Mouse (Mus musculus) megakaryocyte-erythroid progenitor cell, adult 5-6 weeks (primary cell): ENCODE measurements at regions not wholly inside any gene's neighbourhood (a gene's known extent, or its start where the extent isn't known, plus 50 kb on each side); places are given as distances from the start of the nearest gene placed in this dataset.

Source experiments
- ATAC-seq: replicated peaks from 2 replicates; pipeline ENCODE4 v1.8.0; 2016; ENCODE audit warnings: mild to moderate bottlenecking, inconsistent platforms; ENCODE audit not compliant: severe bottlenecking, poor library complexity, low FRiP score, low TSS enrichment

DNA sequence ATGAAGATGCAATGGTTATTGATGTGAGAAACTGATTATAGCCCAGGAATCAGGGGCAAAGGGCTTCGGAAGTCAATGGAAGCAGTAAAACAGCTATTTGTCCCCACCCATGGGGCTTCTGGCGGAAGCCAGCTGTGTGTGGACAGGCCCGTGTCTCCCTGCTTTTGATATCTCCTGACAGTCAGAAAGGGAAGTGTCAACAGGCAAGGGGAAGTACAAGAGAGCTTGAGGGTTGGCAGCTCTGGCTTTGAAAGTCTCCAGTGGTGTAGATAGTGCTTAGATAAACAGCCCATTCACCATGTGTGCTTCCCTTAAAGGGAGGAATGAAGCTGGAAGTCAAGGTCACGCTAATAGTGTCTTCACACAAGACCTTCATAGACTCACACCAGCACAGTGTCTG, 182.7 kb upstream of the Eci2 start:
- no peak for ATAC-seq

DNA sequence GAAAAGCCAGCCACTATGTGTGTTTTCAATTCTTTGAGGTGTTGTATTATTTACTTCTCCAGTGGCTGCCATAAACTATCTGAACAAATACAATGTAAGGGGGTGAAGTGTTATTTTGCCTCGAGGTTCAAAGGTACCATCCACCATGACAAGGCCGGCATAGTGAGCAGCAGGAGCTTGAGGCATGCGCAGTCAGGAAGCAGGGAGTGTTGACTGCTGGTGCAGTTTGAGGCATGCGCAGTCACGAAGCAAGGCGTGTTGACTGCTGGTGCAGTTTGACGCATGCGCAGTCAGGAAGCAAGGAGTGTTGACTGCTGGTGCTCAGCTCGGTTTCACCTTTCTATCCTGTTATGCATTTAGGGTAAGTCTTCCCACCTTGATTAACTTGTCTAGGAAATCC, 184.9 kb upstream of the Eci2 start:
- no peak for ATAC-seq

DNA sequence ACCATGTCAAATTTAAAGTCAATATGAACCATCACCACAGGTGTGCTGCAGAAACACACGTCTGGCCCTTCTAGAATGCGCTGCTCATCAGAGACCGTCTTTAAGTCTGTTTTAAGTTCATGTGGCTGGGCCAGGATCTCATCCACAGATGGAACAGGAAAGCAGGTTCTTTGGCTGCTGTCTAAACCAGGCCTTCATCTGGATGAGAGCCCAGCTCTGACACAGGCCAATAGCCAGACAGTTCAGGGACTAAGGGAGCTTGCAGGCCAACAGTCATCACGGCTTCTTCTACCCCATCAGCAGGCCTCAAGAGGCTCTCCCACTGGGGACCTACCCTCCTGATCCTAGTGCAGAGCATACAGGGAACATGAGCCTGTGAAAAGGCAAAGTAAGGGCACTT, 185.4 kb upstream of the Eci2 start:
- ATAC-seq: no peak

DNA sequence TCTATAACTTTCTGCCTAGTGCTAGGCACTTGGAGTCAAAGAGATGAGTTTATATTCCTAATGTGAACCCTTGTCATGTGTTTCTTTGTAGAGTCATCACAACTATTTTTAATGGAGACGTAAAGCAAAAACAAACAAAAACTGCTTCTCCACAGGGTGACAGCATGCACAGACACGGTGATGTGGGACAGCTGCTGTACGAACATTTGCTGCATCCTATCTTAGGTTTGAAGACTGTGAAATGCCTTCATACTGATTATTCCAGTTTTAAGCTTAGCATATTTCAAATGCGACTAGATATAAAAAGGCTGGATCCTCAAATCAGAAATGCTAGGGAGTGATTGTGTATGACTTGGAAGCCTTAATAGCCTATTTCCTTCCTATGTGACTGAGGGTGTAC, 187.3 kb upstream of the Eci2 start:
- ATAC-seq: no peak

DNA sequence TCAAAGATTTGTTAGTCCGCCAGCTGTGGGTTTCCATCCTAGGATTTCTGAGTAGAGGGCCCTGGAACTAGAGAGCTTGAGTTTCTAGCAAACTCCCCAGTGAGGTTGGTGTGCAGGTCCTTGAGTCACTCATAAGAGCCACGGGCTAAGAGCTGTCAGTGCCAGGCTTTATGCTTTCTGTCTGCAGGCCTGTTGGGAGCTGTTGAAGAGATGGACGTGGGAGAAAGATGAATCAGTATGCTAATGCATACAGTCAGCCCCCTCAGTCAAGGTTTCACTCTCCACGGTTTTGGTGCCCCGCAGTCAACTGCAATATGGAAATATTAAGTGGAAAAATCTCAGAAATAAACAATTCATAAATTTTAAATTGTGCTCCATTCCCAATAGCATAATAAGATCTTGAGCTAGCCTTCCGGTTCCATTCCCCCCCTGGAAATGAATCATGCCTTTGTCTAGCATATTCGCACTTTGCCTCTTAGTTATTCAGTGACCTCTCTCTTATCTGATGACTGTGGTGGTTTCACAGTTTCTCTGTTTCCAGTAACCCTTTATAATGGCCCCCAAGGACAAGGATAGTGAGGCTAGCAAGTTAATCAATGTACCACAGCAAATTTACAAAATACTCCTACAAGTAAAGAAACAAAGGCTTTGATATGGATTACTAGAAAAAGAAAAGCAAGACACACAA, 199.4 kb upstream of the Eci2 start:
- no peak for ATAC-seq

GRCm38 (mm10) chr13:35226944-35227343, 200.0 kb upstream of the Eci2 start:
- no peak for ATAC-seq

DNA sequence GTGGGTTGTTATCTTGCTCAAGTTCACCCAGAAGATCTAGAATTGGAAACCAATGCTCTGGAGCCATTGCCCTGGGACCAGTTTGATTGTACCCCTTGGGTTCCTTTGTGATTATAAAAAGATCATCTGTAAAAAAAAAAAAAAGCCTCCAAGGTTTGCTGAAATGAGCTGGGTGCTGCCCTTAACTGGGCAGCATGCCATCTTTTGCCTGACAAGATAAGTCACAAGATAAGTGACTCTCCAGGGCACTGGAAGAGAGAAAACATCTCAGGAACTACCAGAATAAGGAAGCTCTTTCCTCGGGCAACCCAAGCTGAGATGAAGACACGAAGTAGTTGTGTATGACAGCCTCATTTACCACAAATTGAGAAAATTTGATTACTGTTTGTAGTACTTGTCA, 202.7 kb upstream of the Eci2 start:
- no peak for ATAC-seq

- ATAC-seq: no peak
Observed at GRCm38 (mm10) chr13:35233636-35234035, 206.7 kb upstream of the Eci2 start.

- ATAC-seq: no peak
Observed at GRCm38 (mm10) chr13:35241443-35241842, 214.5 kb upstream of the Eci2 start.

- ATAC-seq: no peak
Observed at GRCm38 (mm10) chr13:35243946-35244345, 217.1 kb upstream of the Eci2 start.

DNA sequence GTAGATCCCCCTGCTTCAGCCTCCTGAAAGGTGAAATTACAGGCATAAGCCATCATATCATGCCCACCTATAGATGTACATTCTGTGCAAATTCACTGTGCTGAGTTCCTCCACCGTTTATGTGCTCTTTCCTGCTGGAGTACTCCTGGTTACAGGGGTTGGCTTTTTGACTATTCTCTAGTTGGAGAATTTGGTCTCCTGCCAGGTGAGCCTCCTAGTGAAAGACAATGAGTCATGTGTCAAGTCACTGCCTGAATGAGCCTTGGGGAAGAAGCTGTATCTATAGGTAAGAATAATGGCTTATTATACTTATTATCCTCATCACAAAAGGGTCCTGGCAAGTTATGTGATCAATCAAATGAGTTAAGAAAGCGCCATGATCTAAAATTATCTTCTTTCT, 230.5 kb upstream of the Eci2 start:
- ATAC-seq: no peak

DNA sequence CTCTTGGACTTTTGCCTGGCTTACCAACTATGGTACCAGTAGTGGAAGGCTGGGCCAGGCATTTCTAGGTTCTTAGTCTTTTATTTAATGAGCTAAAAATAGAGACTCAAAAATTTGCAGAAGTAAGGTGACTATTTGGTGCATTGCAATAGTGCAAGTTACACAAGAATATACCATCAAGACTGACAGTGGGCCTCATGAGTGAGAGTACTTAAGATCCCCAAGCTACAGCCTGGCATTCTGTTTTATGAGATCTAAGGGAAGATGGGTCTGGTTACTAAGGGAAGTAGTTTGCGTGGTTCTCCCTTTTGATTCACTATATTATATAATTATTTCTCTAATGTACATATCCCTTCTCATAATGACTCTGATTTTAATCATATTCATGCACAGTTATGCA, 231.8 kb upstream of the Eci2 start:
- ATAC-seq: no peak

GRCm38 (mm10) chr13:35283959-35284358, 257.1 kb upstream of the Eci2 start:
- ATAC-seq: no peak

GRCm38 (mm10) chr13:35302088-35302487, 275.2 kb upstream of the Eci2 start:
- no peak for ATAC-seq

DNA sequence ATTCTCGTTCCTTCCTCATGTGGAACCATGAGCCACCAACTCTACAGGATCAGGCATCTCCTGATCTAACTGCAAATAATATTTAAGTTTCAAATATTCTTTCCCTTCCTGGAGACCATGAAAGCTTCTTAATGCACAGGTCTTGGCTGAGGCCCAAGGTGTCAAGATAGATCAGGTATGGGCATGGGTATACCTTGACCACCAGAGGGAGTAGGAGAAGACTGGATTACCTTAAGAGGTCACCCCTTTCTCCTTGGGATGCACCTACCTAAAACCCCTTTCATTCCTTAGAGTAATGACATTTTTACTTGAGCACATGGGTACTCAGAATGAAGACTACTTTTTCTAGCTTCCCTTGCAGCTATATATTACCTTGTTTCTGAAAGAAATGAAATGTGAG, 289.9 kb upstream of the Eci2 start:
- ATAC-seq: no peak

GRCm38 (mm10) chr13:35326682-35327242, 299.9 kb upstream of the Eci2 start:
- ATAC-seq: no peak

DNA sequence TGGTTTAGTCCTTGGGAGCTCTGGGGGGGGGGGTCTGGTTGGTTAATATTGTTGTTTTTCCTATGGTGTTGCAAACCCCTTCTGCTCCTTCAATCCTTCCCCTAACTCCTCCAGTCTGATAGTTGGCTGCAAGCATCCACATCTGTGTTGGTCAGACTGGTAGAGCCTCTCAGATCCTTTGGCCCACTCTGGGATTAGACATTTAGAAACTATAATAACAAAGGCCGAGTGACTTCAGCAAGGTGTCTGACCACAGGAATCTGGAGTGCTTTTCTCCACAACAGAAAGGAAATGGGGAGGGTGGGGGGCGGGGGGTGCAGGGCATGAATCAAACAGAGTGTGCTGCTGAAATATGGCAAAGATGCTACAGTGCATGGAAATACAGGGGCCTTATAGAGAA, 301.4 kb upstream of the Eci2 start:
- ATAC-seq: no peak

DNA sequence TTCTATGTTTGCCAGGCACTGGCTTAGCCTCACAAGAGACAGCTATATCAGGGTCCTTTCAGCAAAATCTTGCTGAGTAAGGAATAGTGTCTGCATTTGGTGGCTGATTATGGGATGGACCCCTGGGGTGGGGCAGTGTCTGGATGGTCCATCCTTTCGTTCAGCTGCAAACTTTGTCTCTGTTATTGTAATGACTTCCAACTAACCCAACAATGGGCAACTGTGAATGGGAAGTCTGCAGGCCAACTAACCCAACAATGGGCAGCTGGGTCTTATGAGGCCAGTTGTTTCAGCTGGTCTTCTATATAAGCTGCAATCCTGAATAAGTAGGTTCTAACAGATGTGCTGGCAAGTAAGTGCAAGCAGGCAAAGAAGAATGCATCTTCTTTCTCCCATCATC, 304.0 kb upstream of the Eci2 start:
- no peak for ATAC-seq

GRCm38 (mm10) chr13:35345507-35346129, 314.0 kb upstream of the Cdyl start:
- no peak for ATAC-seq

- ATAC-seq: no peak
Observed at GRCm38 (mm10) chr13:35348283-35348682, 311.4 kb upstream of the Cdyl start.

DNA sequence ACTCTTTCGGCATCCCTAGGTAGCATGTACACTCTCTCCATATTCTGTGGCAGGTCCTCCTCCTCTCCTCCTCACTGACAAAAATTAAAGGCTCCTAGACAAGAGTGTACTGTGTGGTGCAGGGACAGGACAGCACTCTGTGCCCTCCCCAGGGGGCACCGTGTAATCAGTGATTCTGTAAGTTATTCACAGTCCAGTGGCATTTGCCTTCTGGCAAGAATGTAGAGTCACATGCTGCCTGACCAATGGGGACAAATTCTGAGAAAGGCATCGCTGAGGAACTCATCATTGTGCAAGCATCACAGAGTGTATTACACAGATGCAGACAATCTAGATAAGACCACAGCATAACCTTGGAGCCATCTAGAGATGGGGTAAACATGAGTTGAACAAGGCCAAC, 300.3 kb upstream of the Cdyl start:
- ATAC-seq: no peak
